Mouse (Mus musculus) megakaryocyte progenitor cell, adult 5-6 weeks (primary cell): ENCODE measurements around the gene Mars. TPM values are rescaled to one million over a fixed set of nuclear protein-coding genes. Genes with fewer than 3 reads are reported as not detected.

Experiments used
- ATAC-seq: replicated peaks from 2 replicates; pipeline ENCODE4 v1.8.0; 2016; ENCODE audit warnings: mild to moderate bottlenecking, moderate TSS enrichment, inconsistent platforms; ENCODE audit not compliant: poor library complexity
- total RNA-seq, 2 experiments: library from RNA; stranded (forward) in 1 of 2; stranded (reverse) in 1 of 2; fragments of 157-497, 149-512 nt in 1 of 2; fragments of 200-1000 nt in 1 of 2; gene quantifications; 2 replicates each; pipeline versions ENCODE4 v1.2.3 to v1.2.4; 2015 to 2017

Gene Mars
- total RNA-seq (2015), result 88.3 and 93.1 TPM in 2 replicates
- total RNA-seq (2017), result 196 and 210 TPM in 2 replicates

GRCm38 (mm10) chr10:127311476-127312355, at the start of gene Mars:
Gene Mars (minus strand): TSS chr10:127311786.
- ATAC-seq, result peak; percentile 83

GRCm38 (mm10) chr10:127360714-127361113, 49.1 kb upstream of the Mars start:
- peak; percentile 50; the same call in 1 of the 2 replicates for ATAC-seq

GRCm38 (mm10) chr10:127355336-127355735, 43.8 kb upstream of the Mars start:
- no peak for ATAC-seq

GRCm38 (mm10) chr10:127353909-127354895, 42.6 kb upstream of the Mars start, which contains the start of gene Inhbe:
Gene Inhbe (minus strand): TSS chr10:127354411.
- ATAC-seq, result 0 out of 2 replicates have a peak, but pooled peaks have one; percentile 21

GRCm38 (mm10) chr10:127352766-127353165, 41.2 kb upstream of the Mars start:
- no peak for ATAC-seq

GRCm38 (mm10) chr10:127352187-127352586, 40.6 kb upstream of the Mars start:
- no peak for ATAC-seq

GRCm38 (mm10) chr10:127351719-127352118, 40.1 kb upstream of the Mars start:
- no peak for ATAC-seq

- ATAC-seq, result no peak
Observed at GRCm38 (mm10) chr10:127351285-127351595, 39.7 kb upstream of the Mars start.

- ATAC-seq, result peak; percentile 94
Observed at GRCm38 (mm10) chr10:127350594-127351284, 39.2 kb upstream of the Mars start.

- no peak for ATAC-seq
Observed at GRCm38 (mm10) chr10:127349810-127350209, 38.2 kb upstream of the Mars start.

- peak; percentile 44; the same call in 1 of the 2 replicates for ATAC-seq
Observed at GRCm38 (mm10) chr10:127348957-127349356, 37.4 kb upstream of the Mars start.

- no peak for ATAC-seq
Observed at GRCm38 (mm10) chr10:127346173-127346572, 34.6 kb upstream of the Mars start.

- no peak for ATAC-seq
Observed at GRCm38 (mm10) chr10:127343029-127343428, 31.4 kb upstream of the Mars start.

- peak; percentile 72 for ATAC-seq
Observed at GRCm38 (mm10) chr10:127341891-127342639, 30.5 kb upstream of the Mars start, which contains the start of gene Gli1. Gene Gli1 (minus strand): TSS chr10:127341974.

GRCm38 (mm10) chr10:127341360-127341690, 29.7 kb upstream of the Mars start:
- ATAC-seq, result no peak

- ATAC-seq, result no peak
Observed at GRCm38 (mm10) chr10:127340577-127341359, 29.2 kb upstream of the Mars start.

GRCm38 (mm10) chr10:127339683-127340576, 28.3 kb upstream of the Mars start:
- no peak for ATAC-seq
